Mouse (Mus musculus): ENCODE results near the gene Spcs2. TPM values are rescaled to one million over a fixed set of nuclear protein-coding genes. Genes with fewer than 3 reads are reported as not detected.

Spcs2 gene
- polyA plus RNA-seq (2012; rRNA removed) = 4.4 and 6.2 TPM in 2 replicates

DNA sequence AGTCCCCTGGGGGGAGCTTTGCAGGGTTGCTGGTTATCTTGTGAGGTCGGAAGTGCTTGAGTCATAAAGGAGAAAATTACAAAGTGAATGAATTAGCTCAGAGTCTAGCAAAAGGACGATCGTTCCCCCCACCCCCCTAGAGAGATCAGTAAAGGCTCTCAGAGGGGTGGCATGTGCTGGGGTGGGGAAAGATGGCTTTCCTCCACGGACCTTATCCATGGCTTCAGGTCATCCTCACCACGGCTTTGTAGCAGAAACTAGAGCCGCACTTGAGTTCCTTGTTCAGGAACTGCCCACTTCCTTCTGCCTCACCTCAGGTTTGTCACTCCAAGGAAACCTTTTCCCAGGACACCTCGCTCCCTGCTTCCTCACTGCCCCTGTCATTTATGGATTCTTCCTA lies at the start of gene Spcs2:
Spcs2 (minus strand) TSS at position 101 of the 400 bp plus-strand sequence.

DNA sequence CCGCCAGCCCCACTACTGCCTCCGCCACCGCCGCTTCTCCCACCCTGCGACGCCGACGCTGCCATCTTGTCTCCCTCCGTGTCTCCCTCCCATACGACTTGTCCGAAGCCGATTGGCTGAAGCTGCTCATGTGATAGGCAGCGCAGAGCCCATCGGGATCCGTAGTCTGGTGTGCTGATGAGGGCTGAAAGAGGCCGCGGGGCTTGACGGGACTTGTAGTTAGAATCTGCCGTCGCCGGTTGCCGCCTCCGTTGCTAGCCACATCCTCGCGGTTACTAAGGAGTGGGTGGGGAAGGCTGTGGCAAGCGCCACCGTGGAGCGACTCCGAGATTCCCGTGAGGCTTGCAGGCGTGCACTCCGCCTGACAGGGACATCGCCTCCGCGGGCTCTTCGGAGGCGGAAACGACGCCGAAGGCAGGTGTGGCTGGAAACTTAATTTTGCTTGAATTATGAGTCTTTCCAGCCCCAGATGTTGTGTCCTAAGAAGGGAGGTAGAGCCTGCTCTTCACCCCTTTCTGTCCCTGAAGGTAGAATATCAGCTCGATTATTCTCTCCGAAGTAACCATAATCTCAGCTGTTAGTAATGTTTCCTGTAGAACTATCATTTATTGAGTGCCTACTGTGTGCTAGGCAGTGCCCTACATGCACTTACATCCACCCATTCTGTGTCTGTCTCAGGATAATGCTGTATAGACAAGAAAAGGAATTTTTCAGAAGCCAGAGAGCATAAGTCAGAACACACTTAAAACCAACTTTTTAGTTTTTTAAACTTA lies 4.3 kb downstream of the Spcs2 start, which contains the start of gene Xrra1:
Xrra1 (plus strand) TSS at position 304 of the 773 bp plus-strand sequence.

DNA sequence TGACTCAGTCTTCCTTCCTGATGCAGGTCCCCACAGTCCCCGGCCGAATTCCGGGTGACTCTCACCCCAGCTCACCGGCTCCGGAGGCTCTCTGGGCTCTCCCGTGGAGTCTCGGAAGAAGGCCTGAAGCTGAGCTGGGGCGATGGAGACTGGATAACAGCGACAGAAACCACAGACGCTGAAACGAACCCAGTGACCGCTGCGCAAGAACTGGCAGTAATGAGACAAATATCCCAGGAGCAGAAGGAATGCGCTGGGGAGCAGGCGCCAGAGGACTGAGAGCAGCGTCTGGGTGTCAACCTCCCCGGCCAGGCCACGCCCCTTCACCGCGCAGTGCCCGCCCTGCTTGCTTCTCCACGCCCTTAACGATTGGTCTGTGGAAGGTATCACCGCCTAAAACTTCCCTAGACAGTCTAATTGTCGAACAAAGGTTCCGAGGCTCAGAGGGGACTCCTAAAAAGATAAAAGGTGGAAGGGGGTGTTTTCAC lies 35.1 kb downstream of the Spcs2 start, which contains the start of gene Neu3:
Neu3 (minus strand) TSS at position 335 of the 488 bp plus-strand sequence.

Other genes with a start within 250 kb of the Spcs2 start
- 1.8 and 2.5 TPM in 2 replicates for gene Tpbgl, start 236.4 kb downstream of the Spcs2 start, polyA plus RNA-seq (2012; rRNA removed)
- gene Slco2b1, start 152.1 kb downstream of the Spcs2 start, polyA plus RNA-seq (2012; rRNA removed) = 5.0 and 7.2 TPM in 2 replicates
- not detected in 2 replicates for gene Olfr520, start 133.2 kb downstream of the Spcs2 start, polyA plus RNA-seq (2012; rRNA removed)
- not detected in 2 replicates for gene Olfr521, start 100.0 kb downstream of the Spcs2 start, polyA plus RNA-seq (2012; rRNA removed)
- 1.1 and 1.3 TPM in 2 replicates for gene Neu3, start 35.0 kb downstream of the Spcs2 start, polyA plus RNA-seq (2012; rRNA removed)
- gene Xrra1, start 4.3 kb downstream of the Spcs2 start, polyA plus RNA-seq (2012; rRNA removed) = 0.16 and 0.19 TPM in 2 replicates
- gene Rnf169, start 117.0 kb upstream of the Spcs2 start, polyA plus RNA-seq (2012; rRNA removed) = 1.1 and 1.2 TPM in 2 replicates
- gene Chrdl2, start 142.7 kb upstream of the Spcs2 start, polyA plus RNA-seq (2012; rRNA removed) = 0.36 and 0.96 TPM in 2 replicates